Mouse (Mus musculus): ENCODE data around the gene Mfsd6l.

Gene Mfsd6l

DNA sequence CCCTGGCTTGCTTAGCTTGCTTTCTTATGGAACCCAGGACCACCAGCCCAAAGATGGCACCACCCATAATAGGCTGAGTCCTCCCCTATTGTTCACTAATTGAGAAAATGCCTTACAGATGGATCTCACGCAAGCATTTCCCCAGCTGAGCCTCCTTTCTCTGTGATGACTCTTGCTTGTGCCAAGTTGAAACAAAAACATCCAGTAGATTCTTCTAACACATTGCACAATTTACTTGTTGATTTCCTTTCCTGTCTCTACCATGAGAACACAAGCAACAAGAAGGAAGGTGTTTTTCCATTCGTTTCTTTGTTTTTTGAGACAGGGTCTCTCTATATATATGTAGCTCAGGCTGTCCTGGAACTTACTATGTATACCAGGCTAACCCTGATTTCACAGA lies 51.1 kb downstream of the Mfsd6l start:
- no peak for DNase-seq
